Mouse (Mus musculus) CD4-positive, CD25-positive, alpha-beta regulatory T cell, adult 2 months (primary cell): ENCODE results near the gene Map7d3.
A peak's percentile ranks its signal among the peaks of the same experiment; 100 is the strongest.

Experiments
- DNase-seq: peaks from one replicate; pipeline ENCODE4 v3.0.0-alpha.2; 2012; ENCODE audit warnings: low read depth, low spot score

Map7d3 gene

GRCm38 (mm10) chrX:56821765-56822603 is at the start of gene Map7d3:
Gene Map7d3 (minus strand): TSS chrX:56822326.
- peak; percentile 7 for DNase-seq

GRCm38 (mm10) chrX:56869863-56870262 is 47.7 kb upstream of the Map7d3 start, which contains the start of gene Adgrg4:
Gene Adgrg4 (plus strand): TSS chrX:56870163.
- no peak for DNase-seq

DNA sequence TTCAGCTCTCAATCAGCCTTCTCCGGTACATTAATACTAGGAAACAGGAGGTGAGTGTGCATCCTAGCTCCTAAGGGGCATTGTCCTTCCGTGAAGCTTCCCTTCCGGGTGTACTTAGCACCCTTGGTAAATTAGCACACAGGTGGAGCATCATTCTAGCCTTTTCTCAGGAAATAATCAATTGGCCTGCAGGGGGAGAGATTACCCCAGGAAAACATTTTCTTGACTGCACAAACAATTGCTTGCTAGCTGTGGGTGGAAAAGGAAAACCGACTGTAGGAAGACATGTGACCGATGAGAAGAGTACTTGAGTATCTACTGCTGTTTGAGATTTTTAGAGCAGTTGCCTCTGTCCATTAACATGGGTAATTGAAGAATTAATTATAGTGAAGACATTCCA is 19.1 kb upstream of the Map7d3 start:
- no peak for DNase-seq

DNA sequence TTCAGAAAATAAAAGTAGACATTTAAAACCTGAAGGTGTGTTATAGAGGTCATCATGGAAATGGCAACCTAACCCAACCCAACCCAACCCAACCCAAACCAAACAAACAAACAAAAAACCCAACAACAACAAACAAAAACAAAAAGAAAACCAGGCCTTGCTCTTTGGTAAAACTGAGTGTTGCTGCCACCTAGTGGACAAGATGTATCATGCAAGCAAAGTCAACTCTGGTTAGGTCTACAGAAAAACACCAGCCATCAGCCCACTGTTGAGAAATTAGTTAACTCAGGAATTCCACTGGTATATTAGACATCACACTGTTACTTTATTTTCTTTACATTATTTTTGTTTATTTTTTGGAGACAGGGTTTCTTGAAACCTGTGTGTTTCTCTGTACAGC is 17.2 kb upstream of the Map7d3 start:
- DNase-seq = peak; percentile 50

DNA sequence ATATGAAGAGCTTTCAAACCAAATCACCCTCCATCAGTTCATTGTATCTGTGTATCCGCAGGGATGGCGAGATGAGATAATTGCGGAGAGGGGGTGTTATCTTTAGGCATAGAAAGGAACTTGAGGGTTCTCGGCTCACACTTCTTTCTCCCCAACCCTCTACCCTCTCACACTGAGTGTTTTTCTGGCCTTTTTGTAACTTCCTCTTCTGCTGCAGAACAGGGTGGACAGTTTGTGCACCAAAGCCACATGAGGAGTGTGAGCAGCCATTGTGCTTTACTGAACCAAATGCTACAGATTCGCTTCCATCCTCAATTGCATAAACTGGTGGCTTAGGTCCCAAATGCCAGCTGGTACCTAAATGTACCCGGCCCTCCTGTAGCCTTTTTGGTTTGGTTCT is 13.7 kb upstream of the Map7d3 start:
- no peak for DNase-seq

- no peak for DNase-seq
Observed at GRCm38 (mm10) chrX:56827492-56827891, 5.4 kb upstream of the Map7d3 start.

- peak; percentile 47 for DNase-seq
Observed at GRCm38 (mm10) chrX:56791268-56791667, 30.9 kb downstream of the Map7d3 start.

DNA sequence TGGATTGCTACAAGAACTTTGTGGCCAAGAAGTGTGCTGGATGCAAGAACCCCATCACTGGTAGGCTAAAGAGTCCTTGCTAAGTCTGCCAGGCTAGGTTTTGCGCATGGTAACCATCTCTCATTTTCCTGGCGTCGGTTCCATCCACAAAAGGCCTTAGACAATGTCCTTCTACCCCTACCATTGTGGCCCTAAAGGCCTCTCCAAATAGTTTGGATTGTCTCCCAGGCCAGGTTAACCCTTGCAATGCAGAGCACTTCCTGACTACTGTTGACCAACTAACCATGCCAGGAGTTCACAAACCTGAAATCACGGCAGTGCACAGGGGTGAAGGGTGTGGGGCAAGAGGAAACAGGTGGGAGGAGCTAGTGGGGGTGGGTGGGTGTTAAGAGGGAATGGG is 31.5 kb downstream of the Map7d3 start:
- DNase-seq = no peak

- DNase-seq = no peak
Observed at GRCm38 (mm10) chrX:56787486-56787885, 34.6 kb downstream of the Map7d3 start.

GRCm38 (mm10) chrX:56786281-56787061 is 35.7 kb downstream of the Map7d3 start:
- no peak for DNase-seq

- DNase-seq = no peak
Observed at GRCm38 (mm10) chrX:56773329-56773728, 48.8 kb downstream of the Map7d3 start.

DNA sequence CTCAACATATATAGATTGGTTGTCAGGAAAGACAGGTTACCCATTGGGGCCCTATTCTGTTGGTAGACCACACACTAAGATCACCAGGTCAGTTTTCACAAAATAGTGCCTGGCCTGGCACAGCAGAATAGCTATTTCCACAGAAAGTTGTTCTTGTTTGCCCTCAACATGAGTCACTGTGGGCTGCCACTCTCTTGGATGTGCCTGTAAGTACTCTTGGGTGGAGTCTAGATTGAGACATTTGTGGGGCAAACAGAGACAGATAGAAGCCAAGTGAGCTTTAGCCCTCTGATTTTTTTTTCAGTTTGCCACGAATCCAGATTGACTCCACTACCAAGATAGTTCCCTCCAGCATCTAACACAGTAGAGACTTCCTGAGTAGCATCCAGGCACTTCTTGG is 50.4 kb downstream of the Map7d3 start:
- DNase-seq = no peak

DNA sequence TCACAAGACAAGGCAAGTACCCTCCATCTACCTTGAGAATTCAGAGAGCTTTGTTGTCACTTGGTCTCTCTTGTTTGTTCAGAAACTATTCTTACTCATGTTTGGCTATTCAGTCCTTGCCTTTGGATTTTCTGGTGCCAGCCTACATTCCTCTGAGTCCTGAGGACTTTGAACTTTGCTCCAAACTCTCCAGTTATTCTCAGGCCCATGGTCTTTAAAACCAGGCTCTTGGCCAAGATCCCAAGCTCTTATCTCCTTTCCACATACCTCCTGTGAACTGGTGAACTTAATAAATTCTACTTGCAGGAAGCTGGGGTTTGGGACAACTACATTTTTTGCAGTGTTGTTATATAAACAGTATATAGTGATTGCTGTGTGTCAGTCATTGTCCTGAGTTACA is 52.3 kb downstream of the Map7d3 start:
- no peak for DNase-seq

DNA sequence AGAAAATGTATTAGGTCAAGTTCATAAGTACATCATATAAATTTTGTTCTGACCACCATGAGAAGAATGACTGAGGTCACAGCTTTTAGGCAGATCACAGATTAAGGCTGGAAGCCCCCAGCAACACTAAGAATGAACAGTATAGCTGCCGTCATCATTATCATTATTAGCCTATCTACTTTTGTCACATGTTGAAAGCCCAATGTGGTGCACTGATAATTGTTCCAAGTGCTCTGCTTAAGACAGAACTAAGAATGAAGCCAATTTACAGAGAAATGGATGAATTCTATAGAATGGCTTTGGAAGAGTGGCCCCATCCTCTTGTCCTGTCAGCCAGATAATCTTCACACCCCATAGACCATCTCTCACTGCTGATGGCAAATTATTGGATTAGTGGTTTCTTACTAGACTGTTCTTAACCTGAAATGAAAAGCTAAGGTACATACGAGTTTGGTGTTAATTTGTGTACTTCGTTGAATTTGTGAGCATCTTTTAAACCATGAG is 61.8 kb downstream of the Map7d3 start:
- no peak for DNase-seq

GRCm38 (mm10) chrX:56756352-56756751 is 65.8 kb downstream of the Map7d3 start:
- no peak for DNase-seq

DNA sequence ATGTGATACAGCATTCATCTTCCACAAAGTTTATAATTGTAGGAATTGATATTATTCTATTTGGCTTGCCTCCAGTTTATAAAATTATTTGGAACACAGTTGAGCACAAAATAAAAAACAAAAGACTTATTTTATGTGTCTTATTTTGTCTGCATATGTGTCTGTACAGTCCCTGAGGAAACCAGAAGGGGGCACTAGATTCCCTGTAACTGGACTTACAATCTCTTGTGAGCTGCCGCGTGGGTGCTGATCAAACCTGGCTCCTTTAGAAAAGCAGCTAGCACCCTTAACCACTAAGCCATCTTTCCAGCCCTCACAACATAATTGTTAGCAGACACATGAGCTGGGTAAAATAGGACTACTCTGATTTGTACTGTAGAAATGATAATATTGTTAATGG is 66.5 kb downstream of the Map7d3 start:
- DNase-seq = peak; percentile 32

DNA sequence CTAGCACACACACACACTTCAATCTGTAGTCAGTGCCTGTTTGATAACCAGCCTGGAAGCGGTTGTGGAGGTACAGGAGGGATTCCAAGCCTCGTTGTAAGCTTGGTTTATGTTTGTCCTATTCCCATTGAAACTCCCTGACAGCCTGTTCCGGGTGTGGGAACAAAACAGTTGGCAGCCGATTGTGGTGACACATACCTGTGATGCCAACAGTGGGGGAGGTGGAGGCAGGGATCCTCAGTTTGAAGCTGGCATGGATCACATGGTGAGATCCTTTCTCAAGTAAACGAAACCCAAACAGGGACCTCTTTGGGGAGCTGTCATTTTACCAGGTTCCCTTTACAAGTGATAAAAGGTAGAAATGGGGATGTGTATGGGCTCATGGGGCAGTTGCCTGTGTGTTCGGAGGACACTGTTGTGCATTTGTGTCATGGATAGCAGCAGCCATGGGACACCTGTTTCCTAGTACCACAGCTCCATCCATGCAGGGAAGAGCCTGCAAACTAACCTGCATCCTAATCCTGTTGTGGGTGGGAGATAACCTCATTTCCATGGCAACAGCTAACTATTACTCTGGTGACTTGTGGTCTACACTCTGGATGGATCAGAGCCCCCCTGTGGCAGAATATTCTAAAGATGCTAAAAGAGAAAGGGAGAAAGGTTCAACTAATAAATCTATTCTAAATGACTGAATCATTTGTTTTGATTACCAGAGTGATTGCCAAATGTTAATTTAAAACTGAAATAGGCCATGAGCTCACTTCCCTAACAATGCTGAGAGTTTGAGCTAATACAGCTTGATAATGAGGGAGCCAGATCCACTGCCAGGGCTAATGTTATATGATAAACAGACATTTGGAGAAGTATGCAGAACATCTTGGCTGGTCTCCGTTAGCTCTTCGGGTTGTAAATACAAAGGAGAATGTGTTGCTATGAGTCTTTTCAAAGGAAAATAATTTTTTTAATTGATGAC is 68.5 kb downstream of the Map7d3 start:
- DNase-seq = no peak

GRCm38 (mm10) chrX:56752144-56752543 is 70.0 kb downstream of the Map7d3 start:
- DNase-seq = no peak

DNA sequence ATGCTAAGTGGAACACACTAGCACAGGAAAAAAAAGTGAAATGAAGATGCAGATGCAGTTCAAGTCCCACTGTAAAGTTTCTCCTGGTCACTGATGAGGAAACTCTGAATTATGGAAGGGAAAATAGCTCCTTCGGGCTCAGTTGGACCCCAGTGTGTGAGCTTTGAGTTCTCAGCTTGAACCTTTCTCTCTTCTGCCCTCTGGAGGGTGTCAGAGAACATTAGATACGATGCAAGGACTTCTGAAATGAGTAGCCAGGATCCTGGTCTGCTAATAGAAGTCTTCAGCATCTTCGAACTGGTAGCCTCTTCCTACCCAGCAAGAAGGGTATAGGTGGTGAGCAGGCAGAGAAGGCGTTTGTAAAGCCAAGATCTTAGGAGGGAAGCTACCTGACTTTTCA is 70.6 kb downstream of the Map7d3 start:
- peak; percentile 0 for DNase-seq
